Mouse (Mus musculus) adrenal gland, adult (tissue): ENCODE measurements around the gene Cenpv.
A peak's percentile ranks its signal among the peaks of the same experiment; 100 is the strongest.

ENCODE experiments used
- DNase-seq, 2 experiments: peaks; one replicate each; pipeline ENCODE4 v3.0.0; 2022 to 2023; ENCODE audit warnings: low spot score in 1 of 2; ENCODE audit not compliant: inconsistent age in 2 of 2

Cenpv gene

GRCm38 (mm10) chr11:62554163-62554855 is 15.2 kb upstream of the Cenpv start:
- DNase-seq: no peak

- DNase-seq: peak in 1 of 2 experiments; percentile 51
These were observed 14.6 kb upstream of the Cenpv start for GRCm38 (mm10) chr11:62553633-62554032.

- DNase-seq: no peak
These were observed 14.1 kb upstream of the Cenpv start for GRCm38 (mm10) chr11:62553186-62553585.

- peak; percentile 91 to 97 for DNase-seq
These were observed 12.4 kb upstream of the Cenpv start for GRCm38 (mm10) chr11:62551226-62552119.

GRCm38 (mm10) chr11:62550727-62551225 is 11.7 kb upstream of the Cenpv start, which contains the start of gene Ubb:
TSS of gene Ubb (plus strand) at chr11:62551171.
- peak; percentile 99 to 100 for DNase-seq

GRCm38 (mm10) chr11:62550227-62550685 is 11.2 kb upstream of the Cenpv start:
- peak; percentile 61 to 89 for DNase-seq

- DNase-seq: peak; percentile 86 to 95
These were observed 10.7 kb upstream of the Cenpv start for GRCm38 (mm10) chr11:62549782-62550181.

GRCm38 (mm10) chr11:62543991-62544390 is 4.9 kb upstream of the Cenpv start:
- no peak for DNase-seq

- DNase-seq: no peak
These were observed 2.5 kb upstream of the Cenpv start for GRCm38 (mm10) chr11:62541581-62541980.

GRCm38 (mm10) chr11:62540969-62541368 is 1.9 kb upstream of the Cenpv start:
- DNase-seq: no peak

GRCm38 (mm10) chr11:62540167-62540566 is 1.1 kb upstream of the Cenpv start:
- no peak for DNase-seq

- DNase-seq: peak; percentile 65 to 90
These were observed 556 bp downstream of the Cenpv start for GRCm38 (mm10) chr11:62538321-62539088.

- DNase-seq: peak in 1 of 2 experiments; percentile 56
These were observed 1.5 kb downstream of the Cenpv start for GRCm38 (mm10) chr11:62537590-62537989.

GRCm38 (mm10) chr11:62537089-62537488 is 2.0 kb downstream of the Cenpv start:
- DNase-seq: no peak

GRCm38 (mm10) chr11:62522283-62522682 is 16.8 kb downstream of the Cenpv start:
- no peak for DNase-seq

- peak; percentile 68 to 88 for DNase-seq
These were observed 20.1 kb downstream of the Cenpv start for GRCm38 (mm10) chr11:62518991-62519390.

- no peak for DNase-seq
These were observed 25.8 kb downstream of the Cenpv start for GRCm38 (mm10) chr11:62513311-62513710.

- no peak for DNase-seq
These were observed 26.5 kb downstream of the Cenpv start for GRCm38 (mm10) chr11:62512529-62513080.

GRCm38 (mm10) chr11:62511444-62512202 is 27.4 kb downstream of the Cenpv start:
- no peak for DNase-seq

GRCm38 (mm10) chr11:62510956-62511355 is 28.1 kb downstream of the Cenpv start:
- no peak for DNase-seq
